Mouse (Mus musculus) adrenal gland, adult (tissue): Measurements from ENCODE around the gene Abcd4.

Experiments
- DNase-seq, 2 experiments: peaks; one replicate each; pipeline ENCODE4 v3.0.0; 2022 to 2023; ENCODE audit warnings: low spot score in 1 of 2; ENCODE audit not compliant: inconsistent age in 2 of 2

Abcd4 gene

GRCm38 (mm10) chr12:84572341-84572720 lies 44.9 kb downstream of the Abcd4 start:
- no peak for DNase-seq

DNA sequence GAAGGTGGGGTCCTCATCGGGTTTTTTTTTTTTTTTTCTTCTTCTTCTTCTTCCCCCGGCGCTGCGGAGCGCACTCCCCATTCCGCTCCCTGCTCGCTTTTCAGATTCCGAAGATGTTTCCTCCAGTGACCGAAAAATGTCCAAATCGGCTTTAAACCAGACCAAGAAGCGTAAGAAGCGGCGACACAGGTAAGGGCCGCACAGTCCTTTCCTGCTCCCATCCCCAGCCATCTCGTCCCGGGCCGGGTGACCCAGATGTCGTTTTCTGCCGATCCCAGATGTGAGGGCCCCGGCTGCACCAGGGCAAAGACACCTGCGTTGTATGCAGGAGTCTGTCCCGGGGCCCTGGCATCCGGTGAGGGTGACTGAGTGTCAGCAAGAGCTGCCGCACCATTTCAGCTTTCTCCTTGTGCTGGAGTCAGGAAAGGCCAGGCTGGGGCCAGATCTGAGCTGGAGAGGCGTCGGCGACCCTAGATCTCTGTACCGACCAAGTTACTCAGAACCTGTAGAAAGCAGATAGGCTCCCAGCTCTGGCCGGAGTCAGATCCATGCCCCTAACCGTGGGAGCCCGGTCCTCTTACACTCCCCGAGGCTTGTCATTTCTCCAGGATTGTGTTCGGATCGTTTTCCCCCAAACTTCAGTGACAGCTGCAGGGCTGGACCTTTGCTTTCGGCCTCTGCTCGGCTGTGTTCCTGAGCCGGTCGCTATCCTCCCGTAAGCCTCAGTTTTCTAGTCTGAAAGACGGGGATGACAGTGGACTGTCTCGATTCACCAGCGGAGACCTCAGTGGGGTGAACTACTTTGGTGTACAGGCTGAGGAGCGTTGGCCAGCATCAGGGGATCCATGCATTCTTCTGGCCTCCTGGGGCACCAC lies 45.5 kb downstream of the Abcd4 start:
- peak in 1 of 2 experiments; percentile 67 for DNase-seq

- peak in 1 of 2 experiments; percentile 53 for DNase-seq
These were observed 46.4 kb downstream of the Abcd4 start for GRCm38 (mm10) chr12:84570694-84571415.

DNA sequence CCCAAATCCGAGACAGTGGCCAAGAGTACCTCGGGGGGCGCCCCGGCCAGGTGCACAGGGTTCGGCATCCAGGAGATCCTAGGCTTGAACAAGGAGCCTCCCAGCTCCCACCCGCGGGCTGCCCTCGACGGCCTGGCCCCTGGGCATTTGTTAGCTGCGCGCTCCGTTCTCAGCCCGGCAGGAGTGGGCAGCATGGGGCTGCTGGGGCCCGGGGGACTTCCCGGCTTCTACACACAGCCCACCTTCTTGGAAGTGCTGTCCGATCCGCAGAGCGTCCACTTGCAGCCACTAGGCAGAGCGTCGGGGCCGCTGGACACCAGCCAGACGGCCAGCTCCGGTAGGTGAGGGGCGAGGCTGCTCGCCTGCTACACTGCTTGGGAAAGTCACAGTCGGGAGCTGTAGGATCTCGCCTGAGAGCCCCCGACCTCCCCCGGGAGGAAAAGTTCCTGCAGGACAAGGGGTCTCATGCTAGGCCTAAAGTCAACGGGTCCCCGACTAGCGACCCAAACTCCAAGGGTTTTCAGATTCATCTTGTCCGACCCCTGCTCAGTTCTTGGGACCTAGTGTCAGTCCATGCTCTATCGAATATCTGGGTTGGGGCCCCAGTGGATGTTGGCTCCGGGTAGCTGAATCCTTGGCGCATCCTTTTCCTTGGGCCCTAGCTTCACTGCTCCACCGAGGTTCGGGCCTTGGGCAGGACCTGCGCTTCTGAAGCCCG lies 47.1 kb downstream of the Abcd4 start:
- peak in 1 of 2 experiments; percentile 29 for DNase-seq

GRCm38 (mm10) chr12:84569336-84569970 lies 47.8 kb downstream of the Abcd4 start, which contains the start of gene Vsx2:
Gene Vsx2, plus strand, starts transcription at chr12:84569762.
- no peak for DNase-seq

- no peak for DNase-seq
These were observed 49.6 kb downstream of the Abcd4 start for GRCm38 (mm10) chr12:84567576-84567975.

- DNase-seq = no peak
These were observed 54.7 kb downstream of the Abcd4 start for GRCm38 (mm10) chr12:84562558-84562957.

GRCm38 (mm10) chr12:84555218-84555617 lies 62.0 kb downstream of the Abcd4 start:
- no peak for DNase-seq
